In genomic region chr3:92153322-92153721, GRCm38 (mm10) we compare ENCODE assay signal across 9 mouse cellular contexts. TPM values are rescaled to one million over a fixed set of nuclear protein-coding genes. Genes with fewer than 3 reads are reported as not detected.
DNase-seq lines count a peak whose midpoint lies in the region; ATAC-seq lines count a peak whose summit lies in the region.
"Had no signal": no experiment of that assay in that cellular context is flagged by ENCODE, and none has a peak within 500 bp of the region (broad histone marks: within the 10 kb centered on the region; RNA-seq: fewer than 3 reads in every experiment).

No protein-coding gene starts in this region.

- H3K4me1 ChIP-seq in midbrain, embryonic 10.5 days, result no peaks in the 10 kb centered on the region
- H3K4me1 ChIP-seq in midbrain, embryonic 16.5 days (ENCODE audit: control insufficient read depth, insufficient read depth, low read length), result no peaks in the 10 kb centered on the region

- H3K9ac ChIP-seq in midbrain, embryonic 16.5 days (ENCODE audit: low read depth, low read length), result no peak overlapping the region

- no peak overlapping the region for H3K27ac ChIP-seq in midbrain, embryonic 10.5 days (replicated peaks)
- no peak overlapping the region for H3K27ac ChIP-seq in midbrain, embryonic 16.5 days (ENCODE audit: low read length)

- H3K4me2 ChIP-seq in midbrain, embryonic 16.5 days (ENCODE audit: low read length), result no peak overlapping the region

- no peaks in the 10 kb centered on the region for H3K9me3 ChIP-seq in midbrain, embryonic 10.5 days (replicated peaks)
- no peaks in the 10 kb centered on the region for H3K9me3 ChIP-seq in midbrain, embryonic 16.5 days (replicated peaks; ENCODE audit: control insufficient read depth, low read length, poor library complexity, severe bottlenecking)
- H3K9me3 ChIP-seq: megakaryocyte, embryonic 14.5 days had no signal

- H3K36me3 ChIP-seq in midbrain, embryonic 10.5 days, result no peaks in the 10 kb centered on the region
- no peaks in the 10 kb centered on the region for H3K36me3 ChIP-seq in midbrain, embryonic 16.5 days (ENCODE audit: control insufficient read depth, insufficient read depth, low read length)

- no peak for ATAC-seq in midbrain, embryonic 16.5 days

- peak; percentile 47 for DNase-seq in midbrain, embryonic 10.5 days (ENCODE audit: low spot score)
- peak; percentile 13 for DNase-seq in WW6 (ENCODE audit: low read depth, low spot score)
- DNase-seq in embryo, embryonic 10 days (ENCODE audit: low spot score), result peak; percentile 79
- peak; percentile 49 for DNase-seq in induced T-regulatory cell, adult 2 months (ENCODE audit: low read depth)
- DNase-seq in left cerebral cortex, postnatal 4 days, result peak; percentile 34
- DNase-seq in right cerebral cortex, postnatal 14 days, result peak; percentile 42
- no peak for DNase-seq in urinary bladder, postnatal 4 days (ENCODE audit: low spot score in 2 of 2)

- intact Hi-C loops in left cerebral cortex, postnatal 4 days (cut with DNase I), result loop anchor here (5.0 to 10.0 kb wide), 3 partner anchors 359 to 871 kb away; no protein-coding TSS in a partner anchor

- H3K4me3 ChIP-seq in midbrain, embryonic 10.5 days, result no peak overlapping the region
- no peak overlapping the region for H3K4me3 ChIP-seq in midbrain, embryonic 16.5 days (ENCODE audit: low read depth, low read length)
- H3K4me3 ChIP-seq: megakaryocyte, embryonic 14.5 days had no signal

- no peaks in the 10 kb centered on the region for H3K27me3 ChIP-seq in midbrain, embryonic 10.5 days (ENCODE audit: low read depth, poor library complexity, severe bottlenecking)
- no peaks in the 10 kb centered on the region for H3K27me3 ChIP-seq in midbrain, embryonic 16.5 days (ENCODE audit: control insufficient read depth, insufficient read depth, low read depth, low read length)
- H3K27me3 ChIP-seq: megakaryocyte, embryonic 14.5 days had no signal

RNA-seq across cellular contexts. Expression of gene Lelp1, which starts 10.8 kb away (rescaled TPM):
- polyA plus RNA-seq in midbrain, embryonic 10.5 days (2016; fragmentation: Nextera tagmentation; extraction: Ambion mirVana), result not detected in 2 replicates
- polyA plus RNA-seq in midbrain, embryonic 16.5 days (2015; fragmentation: Nextera tagmentation; extraction: Ambion mirVana), result not detected in 2 replicates
- total RNA-seq in left cerebral cortex, postnatal 4 days (2021), result not detected

RNA-seq across cellular contexts. Expression of gene Prr9, which starts 29.6 kb away (rescaled TPM):
- not detected in 2 replicates for polyA plus RNA-seq in midbrain, embryonic 10.5 days (2016; fragmentation: Nextera tagmentation; extraction: Ambion mirVana)
- polyA plus RNA-seq in midbrain, embryonic 16.5 days (2015; fragmentation: Nextera tagmentation; extraction: Ambion mirVana), result not detected in 2 replicates
- not detected for total RNA-seq in left cerebral cortex, postnatal 4 days (2021)

Comparison
In these comparisons a context has a peak if more than half of its experiments do, and no peak if none do; other contexts are left out.
1. DNase-seq: peak in midbrain, embryonic 10.5 days (single experiment), WW6 (single experiment), embryo, embryonic 10 days (single experiment), induced T-regulatory cell, adult 2 months (single experiment), left cerebral cortex, postnatal 4 days (single experiment) and right cerebral cortex, postnatal 14 days (single experiment); none in urinary bladder, postnatal 4 days (0 of 2).